Mouse (Mus musculus): ENCODE results near the gene Tmem222. TPM values are rescaled to one million over a fixed set of nuclear protein-coding genes. Genes with fewer than 3 reads are reported as not detected.

The Tmem222 gene
- polyA plus RNA-seq, 1 experiment = 58.0 TPM

DNA sequence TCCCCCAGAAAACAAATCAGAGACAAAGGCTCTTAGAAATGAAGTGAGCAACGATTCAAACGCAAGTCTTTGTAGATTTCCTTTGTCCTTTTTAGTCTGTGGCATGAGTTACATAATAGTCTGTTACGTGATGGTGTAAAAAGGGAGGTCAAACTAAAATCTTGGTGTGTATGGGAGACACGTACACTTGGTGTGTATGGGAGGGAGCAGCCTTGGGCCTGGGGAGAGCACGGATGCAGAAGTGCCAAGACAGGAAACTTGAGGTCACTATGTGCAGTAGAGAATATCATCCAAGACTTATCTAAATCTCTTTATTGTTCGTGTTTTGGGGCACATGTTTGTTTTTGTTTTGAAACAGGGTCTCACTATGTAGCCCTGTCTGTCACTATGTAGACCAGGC is 475 bp upstream of the Tmem222 start:
- H3K4me1 ChIP-seq (ENCODE audit: control insufficient read depth, insufficient read depth, insufficient read length) = peaks cover 4% of the 10 kb centered on the region; the same call in 1 of the 2 replicates
- TF ChIP-seq POLR2A (IDR thresholded peaks at IDR 0.05; ENCODE audit: low read depth, low read length) = no peak
- no peak for TF ChIP-seq CTCF (IDR thresholded peaks at IDR 0.05; ENCODE audit: extremely low read depth, insufficient read depth, insufficient read length, insufficient replicate concordance)
- H3K27ac ChIP-seq (ENCODE audit: insufficient read depth, low read length) = peak overlapping the region; percentile 79
- H3K4me3 ChIP-seq (ENCODE audit: extremely low read depth, insufficient read depth, insufficient read length) = peak overlapping the region; percentile 92
- WGBS = 3% methylated on average over 6 of the region's 6 CpGs
- no peak for DNase-seq (ENCODE audit: low read depth in 1 of 2, low spot score in 2 of 2)
- 0 out of 2 replicates have a peak, but pooled peaks cover 1% of the 10 kb centered on the region for H3K36me3 ChIP-seq (ENCODE audit: control insufficient read depth, insufficient read depth, low read length)
- H3K27me3 ChIP-seq (ENCODE audit: control insufficient read depth, insufficient read depth, low read length) = no peaks in the 10 kb centered on the region

DNA sequence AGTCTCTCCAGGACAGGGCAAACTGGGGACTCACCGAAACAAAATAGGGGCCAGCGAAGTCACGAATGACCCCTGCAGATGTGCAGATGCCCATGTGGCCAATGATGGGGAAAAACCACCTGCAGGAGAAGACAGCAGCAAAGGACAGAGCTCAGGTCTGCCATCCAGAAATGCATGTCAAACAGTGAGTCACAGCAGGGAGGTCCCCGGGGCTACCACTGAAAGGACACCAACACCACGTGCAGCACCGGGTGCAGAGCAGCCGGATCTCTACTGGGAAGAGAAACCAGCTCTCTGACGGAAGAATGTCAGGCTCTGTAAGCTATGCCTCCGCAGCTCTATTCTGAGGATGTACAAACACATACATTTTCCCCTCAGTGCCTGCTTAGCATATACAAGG is 6.7 kb downstream of the Tmem222 start:
- TF ChIP-seq POLR2A (IDR thresholded peaks at IDR 0.05; ENCODE audit: low read depth, low read length) = no peak
- TF ChIP-seq CTCF (IDR thresholded peaks at IDR 0.05; ENCODE audit: extremely low read depth, insufficient read depth, insufficient read length, insufficient replicate concordance) = no peak
- H3K27ac ChIP-seq (ENCODE audit: insufficient read depth, low read length) = no peak overlapping the region
- 89% methylated on average over 9 of the region's 9 CpGs for WGBS
- H3K4me1 ChIP-seq (ENCODE audit: control insufficient read depth, insufficient read depth, insufficient read length) = no peaks in the 10 kb centered on the region
- no peak for DNase-seq (ENCODE audit: low read depth in 1 of 2, low spot score in 2 of 2)
- H3K4me3 ChIP-seq (ENCODE audit: extremely low read depth, insufficient read depth, insufficient read length) = no peak overlapping the region
- H3K36me3 ChIP-seq (ENCODE audit: control insufficient read depth, insufficient read depth, low read length) = peaks cover 33% of the 10 kb centered on the region
- no peaks in the 10 kb centered on the region for H3K27me3 ChIP-seq (ENCODE audit: control insufficient read depth, insufficient read depth, low read length)

DNA sequence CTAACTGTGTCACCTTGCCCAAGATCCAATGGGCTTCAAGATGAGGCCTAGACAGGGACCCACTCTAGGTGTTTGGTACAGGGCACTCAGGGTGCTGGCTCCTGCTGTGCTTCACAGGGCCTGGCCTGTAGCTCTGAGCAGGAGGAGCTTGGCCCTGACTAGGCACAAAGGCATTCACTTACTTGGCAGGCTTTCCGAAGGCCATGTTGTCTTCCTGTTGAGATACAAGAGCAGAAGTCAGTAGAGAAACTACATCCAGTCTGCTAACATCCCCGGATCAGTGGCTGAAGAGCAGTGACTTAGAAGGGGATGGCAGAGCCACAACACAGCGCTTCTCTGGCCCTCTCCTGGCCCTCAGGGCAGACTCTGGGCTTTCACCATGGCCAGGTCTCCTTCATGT is 8.0 kb downstream of the Tmem222 start:
- no peaks in the 10 kb centered on the region for H3K27me3 ChIP-seq (ENCODE audit: control insufficient read depth, insufficient read depth, low read length)
- peaks cover 39% of the 10 kb centered on the region for H3K36me3 ChIP-seq (ENCODE audit: control insufficient read depth, insufficient read depth, low read length)
- DNase-seq (ENCODE audit: low read depth in 1 of 2, low spot score in 2 of 2) = no peak
- peak overlapping the region; percentile 46; the same call in 1 of the 2 replicates for H3K27ac ChIP-seq (ENCODE audit: insufficient read depth, low read length)
- TF ChIP-seq POLR2A (IDR thresholded peaks at IDR 0.05; ENCODE audit: low read depth, low read length) (no peak), CTCF (IDR thresholded peaks at IDR 0.05; ENCODE audit: extremely low read depth, insufficient read depth, insufficient read length, insufficient replicate concordance) (no peak)
- whole genome bisulfite sequencing = 88% methylated on average over 3 of the region's 3 CpGs
- H3K4me3 ChIP-seq (ENCODE audit: extremely low read depth, insufficient read depth, insufficient read length) = no peak overlapping the region
- H3K4me1 ChIP-seq (ENCODE audit: control insufficient read depth, insufficient read depth, insufficient read length) = no peaks in the 10 kb centered on the region

GRCm38 (mm10) chr4:133268931-133269330 is 8.7 kb downstream of the Tmem222 start:
- 77% methylated on average over 3 of the region's 3 CpGs for WGBS

DNA sequence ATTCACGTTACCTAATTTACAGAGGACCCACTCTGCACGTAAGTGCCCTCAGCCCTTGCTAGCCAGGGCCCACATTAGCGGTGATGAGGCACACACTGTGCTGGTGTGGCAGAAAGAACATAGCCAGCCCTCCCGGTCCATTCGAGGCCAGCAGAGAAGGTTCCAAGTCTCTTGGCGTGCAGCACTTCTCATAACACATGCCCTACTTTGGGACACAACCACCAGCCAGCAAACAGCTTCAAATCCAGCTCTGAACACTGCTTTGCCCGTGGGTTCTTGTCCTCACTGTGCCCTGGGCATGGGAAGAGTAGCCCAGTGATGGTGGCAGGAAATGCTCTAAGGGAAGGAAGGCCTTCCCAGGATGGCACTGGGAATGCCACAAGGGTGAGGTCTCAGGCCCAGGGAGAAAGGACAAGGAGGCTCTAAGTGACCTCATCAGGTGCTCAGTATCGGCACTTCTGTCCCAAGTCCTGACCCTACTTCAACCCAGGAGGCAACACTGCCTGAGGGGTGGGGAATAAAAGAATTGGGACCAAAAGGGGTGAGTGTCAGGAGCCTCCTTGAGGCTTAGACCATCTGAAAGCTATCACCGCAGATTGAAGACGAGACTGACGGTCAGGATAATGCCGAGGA is 11.2 kb downstream of the Tmem222 start:
- Histone ChIP-seq H3K27ac (ENCODE audit: insufficient read depth, low read length) (no peak overlapping the region; the same call in 1 of the 2 replicates), H3K36me3 (ENCODE audit: control insufficient read depth, insufficient read depth, low read length) (peaks cover 38% of the 10 kb centered on the region), H3K4me3 (ENCODE audit: extremely low read depth, insufficient read depth, insufficient read length) (no peak overlapping the region), H3K27me3 (ENCODE audit: control insufficient read depth, insufficient read depth, low read length) (no peaks in the 10 kb centered on the region), H3K4me1 (ENCODE audit: control insufficient read depth, insufficient read depth, insufficient read length) (no peaks in the 10 kb centered on the region; the same call in 1 of the 2 replicates)
- DNase-seq (ENCODE audit: low read depth in 1 of 2, low spot score in 2 of 2) = no peak
- TF ChIP-seq POLR2A (IDR thresholded peaks at IDR 0.05; ENCODE audit: low read depth, low read length) = no peak
- no peak for TF ChIP-seq CTCF (IDR thresholded peaks at IDR 0.05; ENCODE audit: extremely low read depth, insufficient read depth, insufficient read length, insufficient replicate concordance)
- 94% methylated on average over 12 of the region's 12 CpGs for WGBS

More at GRCm38 (mm10) chr4:133268931-133269330, 8.7 kb downstream of the Tmem222 start:
- TF ChIP-seq POLR2A (IDR thresholded peaks at IDR 0.05; ENCODE audit: low read depth, low read length) (no peak), CTCF (IDR thresholded peaks at IDR 0.05; ENCODE audit: extremely low read depth, insufficient read depth, insufficient read length, insufficient replicate concordance) (no peak)
- H3K4me1 ChIP-seq (ENCODE audit: control insufficient read depth, insufficient read depth, insufficient read length) = no peaks in the 10 kb centered on the region
- no peak overlapping the region for H3K27ac ChIP-seq (ENCODE audit: insufficient read depth, low read length)
- peaks cover 38% of the 10 kb centered on the region for H3K36me3 ChIP-seq (ENCODE audit: control insufficient read depth, insufficient read depth, low read length)
- no peak overlapping the region for H3K4me3 ChIP-seq (ENCODE audit: extremely low read depth, insufficient read depth, insufficient read length)
- DNase-seq (ENCODE audit: low read depth in 1 of 2, low spot score in 2 of 2) = no peak
- no peaks in the 10 kb centered on the region for H3K27me3 ChIP-seq (ENCODE audit: control insufficient read depth, insufficient read depth, low read length)

GRCm38 (mm10) chr4:133265759-133266158 is 11.8 kb downstream of the Tmem222 start:
- 90% methylated on average over 4 of the region's 4 CpGs for WGBS
- TF ChIP-seq CTCF (IDR thresholded peaks at IDR 0.05; ENCODE audit: extremely low read depth, insufficient read depth, insufficient read length, insufficient replicate concordance) (no peak), POLR2A (IDR thresholded peaks at IDR 0.05; ENCODE audit: low read depth, low read length) (no peak)
- DNase-seq (ENCODE audit: low read depth in 1 of 2, low spot score in 2 of 2) = no peak
- Histone ChIP-seq H3K36me3 (ENCODE audit: control insufficient read depth, insufficient read depth, low read length) (peaks cover 38% of the 10 kb centered on the region), H3K27me3 (ENCODE audit: control insufficient read depth, insufficient read depth, low read length) (no peaks in the 10 kb centered on the region), H3K4me1 (ENCODE audit: control insufficient read depth, insufficient read depth, insufficient read length) (no peaks in the 10 kb centered on the region; the same call in 1 of the 2 replicates), H3K27ac (ENCODE audit: insufficient read depth, low read length) (0 out of 2 replicates have a peak overlapping the region, but pooled peaks have one; percentile 39), H3K4me3 (ENCODE audit: extremely low read depth, insufficient read depth, insufficient read length) (no peak overlapping the region)

DNA sequence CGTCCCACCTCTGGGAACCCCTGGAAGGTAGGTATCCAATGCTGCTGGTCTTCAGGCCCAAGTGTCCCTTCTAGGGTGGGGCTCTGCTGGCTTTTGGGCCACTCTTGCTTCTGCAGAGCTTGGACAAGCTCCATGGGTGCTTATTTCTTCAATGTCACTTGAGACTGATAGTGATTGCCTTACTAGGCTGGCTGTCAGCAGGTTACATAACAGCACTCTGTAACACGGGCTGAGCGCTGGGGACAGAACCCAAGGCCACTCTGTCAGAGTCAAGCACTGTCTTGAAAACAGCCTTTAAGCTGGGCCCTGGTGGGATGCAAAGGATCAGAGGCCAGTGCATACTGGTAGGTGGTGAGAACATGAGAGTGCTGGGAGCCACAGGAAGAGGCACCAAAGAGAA is 12.3 kb downstream of the Tmem222 start:
- H3K36me3 ChIP-seq (ENCODE audit: control insufficient read depth, insufficient read depth, low read length) = peaks cover 38% of the 10 kb centered on the region
- H3K27me3 ChIP-seq (ENCODE audit: control insufficient read depth, insufficient read depth, low read length) = no peaks in the 10 kb centered on the region
- H3K4me1 ChIP-seq (ENCODE audit: control insufficient read depth, insufficient read depth, insufficient read length) = no peaks in the 10 kb centered on the region; the same call in 1 of the 2 replicates
- H3K4me3 ChIP-seq (ENCODE audit: extremely low read depth, insufficient read depth, insufficient read length) = no peak overlapping the region
- no peak for DNase-seq (ENCODE audit: low read depth in 1 of 2, low spot score in 2 of 2)
- TF ChIP-seq CTCF (IDR thresholded peaks at IDR 0.05; ENCODE audit: extremely low read depth, insufficient read depth, insufficient read length, insufficient replicate concordance) = no peak
- no peak for TF ChIP-seq POLR2A (IDR thresholded peaks at IDR 0.05; ENCODE audit: low read depth, low read length)
- 0 out of 2 replicates have a peak overlapping the region, but pooled peaks have one; percentile 39 for H3K27ac ChIP-seq (ENCODE audit: insufficient read depth, low read length)
- WGBS = 81% methylated on average over 3 of the region's 3 CpGs

All from spleen, adult 2 months (tissue).